Mouse (Mus musculus) midbrain, postnatal 0 days (tissue): ENCODE measurements around the gene Actl6a. TPM values are rescaled to one million over a fixed set of nuclear protein-coding genes. Genes with fewer than 3 reads are reported as not detected.
"Not testable (repeated sequence)": the region's sequence is repeated elsewhere in the genome, so short reads cannot be mapped to it uniquely, and the experiment has no call there.

Source experiments
- ATAC-seq: fragments of 200-750 bp; cut with Nextera tagmentation; 2 replicates; pipeline ENCODE4 v1.8.0; 2017; ENCODE audit warnings: moderate number of reproducible peaks, mild to moderate bottlenecking, moderate TSS enrichment, moderate library complexity; ENCODE audit not compliant: low FRiP score
- DNase-seq: peaks from one replicate; pipeline ENCODE4 v3.0.0-alpha.2; 2015; ENCODE audit warnings: low spot score
- H3K27ac ChIP-seq: fragments of 300-500 bp; sonication (generic); 2 replicates; pipeline ENCODE4 v1.5.1; 2014; ENCODE audit warnings: low read depth, mild to moderate bottlenecking, low read length, mixed read lengths
- H3K27me3 ChIP-seq: fragments of 300-500 bp; sonication (generic); 2 replicates; pipeline ENCODE4 v1.6.1; 2014; ENCODE audit warnings: low read length, control low read depth, mixed read lengths; ENCODE audit not compliant: insufficient read depth
- H3K36me3 ChIP-seq: fragments of 300-500 bp; sonication (generic); 2 replicates; pipeline ENCODE4 v1.6.1; 2014; ENCODE audit warnings: low read length, control low read depth, mixed read lengths; ENCODE audit not compliant: insufficient read depth
- H3K4me1 ChIP-seq: fragments of 300-500 bp; sonication (generic); 2 replicates; pipeline ENCODE4 v1.6.1; 2014; ENCODE audit warnings: mild to moderate bottlenecking, control low read depth, antibody characterized with exemption, low read length, mixed read lengths; ENCODE audit not compliant: insufficient read depth
- H3K4me2 ChIP-seq: fragments of 300-500 bp; sonication (generic); 2 replicates; pipeline ENCODE4 v1.6.1; 2014; ENCODE audit warnings: low read depth, mild to moderate bottlenecking, low read length, mixed read lengths; ENCODE audit not compliant: poor library complexity, severe bottlenecking
- H3K4me3 ChIP-seq: fragments of 300-500 bp; sonication (generic); 2 replicates; pipeline ENCODE4 v1.5.1; 2014; ENCODE audit warnings: low read depth, mild to moderate bottlenecking, low read length, moderate library complexity
- H3K9ac ChIP-seq: fragments of 300-500 bp; sonication (generic); replicated peaks from 2 replicates; pipeline ENCODE4 v1.6.1; 2014; ENCODE audit warnings: mild to moderate bottlenecking, low read length, moderate library complexity, mixed read lengths; ENCODE audit not compliant: poor library complexity, severe bottlenecking
- H3K9me3 ChIP-seq: fragments of 300-500 bp; sonication (generic); 2 replicates; pipeline ENCODE4 v1.6.1; 2016; ENCODE audit warnings: low read length, control low read depth
- CTCF ChIP-seq: IDR thresholded peaks from 2 replicates; pipeline ENCODE4 v1.5.1; 2016; ENCODE audit warnings: antibody characterized with exemption, mild to moderate bottlenecking
- WGBS: fragments of 180-500 bp; shearing (Covaris S2); extraction: QIAGEN DNeasy Blood & Tissue Kit; methylation state at CpG from one replicate; pipeline ENCODE4 v1.1.7; 2014; 5-methylcytosine and 5-hydroxymethylcytosine counted together
- polyA plus RNA-seq: library from polyadenylated mRNA; unstranded; fragments of >200 nt; fragmentation: Nextera tagmentation; extraction: Ambion mirVana; gene quantifications from 2 replicates; pipeline ENCODE4 v1.2.1, GENCODE M21; 2015
- total RNA-seq: library from RNA; depleted of rRNA; stranded (reverse); fragments of >200 nt; gene quantifications from 2 replicates; pipeline ENCODE4 v1.2.3, GENCODE M21; 2014

Gene Actl6a
- total and polyA plus RNA-seq, 2 experiments from 2014 or later, result 17.5 to 39.3 TPM

- Histone ChIP-seq H3K4me2 (no peak overlapping the region), H3K9ac (no peak overlapping the region), H3K36me3 (peaks cover 37% of the 10 kb centered on the region), H3K27me3 (no peaks in the 10 kb centered on the region), H3K27ac (no peak overlapping the region), H3K9me3 (no peaks in the 10 kb centered on the region), H3K4me1 (no peaks in the 10 kb centered on the region), H3K4me3 (no peak overlapping the region)
- ATAC-seq, result no peak
- DNase-seq, result no peak
- no peak for TF ChIP-seq CTCF
- WGBS, result 93% methylated on average over 3 of the region's 3 CpGs
Observed at GRCm38 (mm10) chr3:32713711-32714110, 7.6 kb downstream of the Actl6a start.

- H3K27me3 ChIP-seq, H3K27ac ChIP-seq, H3K4me2 ChIP-seq, H3K4me1 ChIP-seq, H3K9ac ChIP-seq, DNase-seq, ATAC-seq, H3K9me3 ChIP-seq, H3K4me3 ChIP-seq: not testable (repeated sequence)
- peaks cover 53% of the 10 kb centered on the region for H3K36me3 ChIP-seq
- WGBS, result 95% methylated on average over 6 of the region's 6 CpGs
Observed at GRCm38 (mm10) chr3:32717403-32717802, 11.3 kb downstream of the Actl6a start.

GRCm38 (mm10) chr3:32718271-32718670 is 12.2 kb downstream of the Actl6a start:
- Histone ChIP-seq H3K27ac (no peak overlapping the region), H3K27me3 (no peaks in the 10 kb centered on the region), H3K9ac (no peak overlapping the region), H3K4me2 (no peak overlapping the region), H3K9me3 (no peaks in the 10 kb centered on the region), H3K36me3 (peaks cover 55% of the 10 kb centered on the region), H3K4me3 (no peak overlapping the region), H3K4me1 (no peaks in the 10 kb centered on the region)
- WGBS, result 93% methylated on average over 5 of the region's 5 CpGs
- TF ChIP-seq CTCF, result no peak
- DNase-seq (no peak), ATAC-seq (no peak)

GRCm38 (mm10) chr3:32724191-32724590 is 18.1 kb downstream of the Actl6a start:
- H3K36me3 ChIP-seq, result peaks cover 65% of the 10 kb centered on the region

GRCm38 (mm10) chr3:32725951-32726350 is 19.9 kb downstream of the Actl6a start:
- Histone ChIP-seq H3K36me3 (peaks cover 63% of the 10 kb centered on the region), H3K4me1 (no peaks in the 10 kb centered on the region), H3K9me3 (no peaks in the 10 kb centered on the region), H3K4me2 (no peak overlapping the region), H3K9ac (no peak overlapping the region), H3K4me3 (no peak overlapping the region), H3K27me3 (no peaks in the 10 kb centered on the region), H3K27ac (no peak overlapping the region)
- DNase-seq (no peak), ATAC-seq (no peak)
- TF ChIP-seq CTCF, result no peak
- 92% methylated on average over 5 of the region's 5 CpGs for WGBS

More at GRCm38 (mm10) chr3:32724191-32724590, 18.1 kb downstream of the Actl6a start:
- H3K9me3 ChIP-seq, result no peaks in the 10 kb centered on the region
- H3K4me2 ChIP-seq, result no peak overlapping the region
- H3K27ac ChIP-seq, result no peak overlapping the region
- no peak overlapping the region for H3K4me3 ChIP-seq
- TF ChIP-seq CTCF, result no peak
- H3K4me1 ChIP-seq, result no peaks in the 10 kb centered on the region
- 97% methylated on average over 7 of the region's 7 CpGs for WGBS
- no peaks in the 10 kb centered on the region for H3K27me3 ChIP-seq
- ATAC-seq, result no peak
- no peak for DNase-seq
- no peak overlapping the region for H3K9ac ChIP-seq

GRCm38 (mm10) chr3:32727861-32728260 is 21.8 kb downstream of the Actl6a start:
- no peak for TF ChIP-seq CTCF
- no peak for ATAC-seq
- 91% methylated on average over 4 of the region's 4 CpGs for WGBS

More at GRCm38 (mm10) chr3:32727861-32728260, 21.8 kb downstream of the Actl6a start:
- no peak for DNase-seq
- peaks cover 68% of the 10 kb centered on the region for H3K36me3 ChIP-seq
- H3K4me3 ChIP-seq, result no peak overlapping the region
- H3K9me3 ChIP-seq, result no peaks in the 10 kb centered on the region
- no peaks in the 10 kb centered on the region for H3K27me3 ChIP-seq
- H3K9ac ChIP-seq, result no peak overlapping the region
- H3K27ac ChIP-seq, result no peak overlapping the region
- H3K4me1 ChIP-seq, result no peaks in the 10 kb centered on the region
- no peak overlapping the region for H3K4me2 ChIP-seq
